Mouse (Mus musculus): ENCODE data around the gene Vmn1r120. TPM values are rescaled to one million over a fixed set of nuclear protein-coding genes. Genes with fewer than 3 reads are reported as not detected.

Gene Vmn1r120
- polyA plus RNA-seq (2017; shearing (Covaris generic)), result not detected

GRCm38 (mm10) chr7:21053684-21054083 is at the start of gene Vmn1r120:
Vmn1r120 (minus strand) TSS chr7:21053784.

GRCm38 (mm10) chr7:21098413-21098812 is 44.8 kb upstream of the Vmn1r120 start, which contains the start of gene Vmn1r121:
Vmn1r121 (minus strand) TSS chr7:21098513.

GRCm38 (mm10) chr7:21012355-21012754 is 41.2 kb downstream of the Vmn1r120 start, which contains the start of gene Vmn1r119:
Vmn1r119 (minus strand) TSS chr7:21012455.

Other genes starting within 250 kb of the Vmn1r120 start
- gene Vmn1r114, start 241.6 kb downstream of the Vmn1r120 start, polyA plus RNA-seq (2017; shearing (Covaris generic)), result not detected
- not detected for gene Vmn1r115, start 208.8 kb downstream of the Vmn1r120 start, polyA plus RNA-seq (2017; shearing (Covaris generic))
- gene Vmn1r116, start 181.5 kb downstream of the Vmn1r120 start, polyA plus RNA-seq (2017; shearing (Covaris generic)), result not detected
- not detected for gene Vmn1r117, start 169.7 kb downstream of the Vmn1r120 start, polyA plus RNA-seq (2017; shearing (Covaris generic))
- not detected for gene Vmn1r118, start 141.4 kb downstream of the Vmn1r120 start, polyA plus RNA-seq (2017; shearing (Covaris generic))
- not detected for gene Vmn1r119, start 41.3 kb downstream of the Vmn1r120 start, polyA plus RNA-seq (2017; shearing (Covaris generic))
- not detected for gene Vmn1r121, start 44.7 kb upstream of the Vmn1r120 start, polyA plus RNA-seq (2017; shearing (Covaris generic))
- not detected for gene Vmn1r122, start 80.3 kb upstream of the Vmn1r120 start, polyA plus RNA-seq (2017; shearing (Covaris generic))
- gene Vmn1r123, start 108.4 kb upstream of the Vmn1r120 start, polyA plus RNA-seq (2017; shearing (Covaris generic)), result not detected
- not detected for gene Gm5157, start 136.6 kb upstream of the Vmn1r120 start, polyA plus RNA-seq (2017; shearing (Covaris generic))
- gene Vmn1r124, start 206.8 kb upstream of the Vmn1r120 start, polyA plus RNA-seq (2017; shearing (Covaris generic)), result not detected
- gene Vmn1r125, start 218.4 kb upstream of the Vmn1r120 start, polyA plus RNA-seq (2017; shearing (Covaris generic)), result not detected
- not detected for gene Vmn1r126, start 247.7 kb upstream of the Vmn1r120 start, polyA plus RNA-seq (2017; shearing (Covaris generic))